Mouse (Mus musculus) G1E (cell line): Measurements from ENCODE around the gene Cep57.

Experiments used
- CTCF ChIP-seq: IDR thresholded peaks from 2 replicates; pipeline ENCODE4 v1.5.1; 2012; ENCODE audit warnings: low read depth, low read length, inconsistent platforms, mixed read lengths
- GATA1 ChIP-seq: IDR thresholded peaks from 2 replicates; pipeline ENCODE4 v1.6.1; 2012; ENCODE audit warnings: borderline replicate concordance, low read length, inconsistent platforms, mixed read lengths
- GATA2 ChIP-seq: IDR thresholded peaks from 2 replicates; pipeline ENCODE4 v1.6.1; 2012; ENCODE audit warnings: low read depth, low read length, inconsistent platforms, borderline replicate concordance
- POLR2AphosphoS5 ChIP-seq: IDR thresholded peaks from 2 replicates; pipeline ENCODE4 v1.6.1; 2012; ENCODE audit warnings: low read depth, low read length, inconsistent platforms; ENCODE audit not compliant: insufficient replicate concordance
- TAL1 ChIP-seq: conservative IDR thresholded peaks from 2 replicates; pipeline ENCODE4 v1.6.1; 2012; ENCODE audit warnings: low read depth, low read length, inconsistent platforms, mixed read lengths

DNA sequence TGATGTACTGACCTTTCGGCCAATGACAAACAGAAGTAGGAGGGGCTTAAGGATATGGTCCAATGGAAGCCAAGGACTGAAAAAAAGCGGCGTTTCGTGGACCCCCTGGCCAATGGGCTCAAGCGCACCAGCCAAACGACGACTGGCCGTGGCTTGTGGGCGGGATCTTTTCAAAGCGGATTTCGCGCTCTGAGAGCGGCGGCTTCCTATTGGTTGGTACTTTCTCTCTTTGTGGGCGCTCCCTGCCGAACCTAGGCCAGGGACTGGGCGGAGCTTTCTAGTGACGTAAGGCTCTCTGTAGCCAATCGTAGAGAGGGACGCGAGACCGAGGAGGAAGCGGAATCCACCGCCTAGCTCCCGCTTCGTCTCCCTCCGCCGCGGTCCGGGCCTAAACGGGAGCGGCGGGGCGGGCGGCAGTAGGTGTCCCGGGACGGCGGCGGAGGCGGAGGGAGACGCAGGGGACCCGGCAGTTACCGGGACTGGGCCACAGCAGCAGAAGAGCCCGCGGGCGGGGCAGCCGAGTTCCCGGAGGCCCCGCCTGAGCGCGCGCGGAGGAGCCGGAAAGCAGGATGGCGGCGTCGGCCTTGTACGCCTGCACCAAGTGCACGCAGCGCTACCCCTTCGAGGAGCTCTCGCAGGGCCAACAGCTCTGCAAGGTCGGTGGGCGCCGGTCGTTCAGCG is 639 bp upstream of the Cep57 start, which contains the start of gene Fam76b:
- TF ChIP-seq CTCF: no peak
- TF ChIP-seq TAL1: no peak
- TF ChIP-seq GATA1: no peak
- no peak for TF ChIP-seq GATA2
- TF ChIP-seq POLR2AphosphoS5: no peak
